Mouse (Mus musculus): ENCODE results near the gene Maml2. TPM values are rescaled to one million over a fixed set of nuclear protein-coding genes. Genes with fewer than 3 reads are reported as not detected.

Maml2 gene
- 1.6 and 2.5 TPM in 2 replicates for polyA plus RNA-seq (2012; ENCODE audit: insufficient read depth, insufficient read length, missing spikeins)

- peaks cover 14% of the 10 kb centered on the region for H3K4me1 ChIP-seq (ENCODE audit: control insufficient read depth, insufficient read depth, insufficient read length, low read length)
- peak within 1 kb of the TSS; percentile 98 for H3K4me3 ChIP-seq (ENCODE audit: insufficient read depth, low read depth, low read length)
- peak within 1 kb of the TSS; percentile 94 for H3K27ac ChIP-seq (replicated peaks; ENCODE audit: low read depth, low read length)
Measured at GRCm38 (mm10) chr9:13297668-13298512, at the start of gene Maml2. TSS of gene Maml2 (plus strand) at chr9:13297957.

GRCm38 (mm10) chr9:13248104-13248503, 49.7 kb upstream of the Maml2 start:
- H3K4me1 ChIP-seq (ENCODE audit: control insufficient read depth, insufficient read depth, insufficient read length, low read length) = peaks cover 6% of the 10 kb centered on the region
- H3K4me3 ChIP-seq (ENCODE audit: insufficient read depth, low read depth, low read length) = no peak overlapping the region
- no peak overlapping the region for H3K27ac ChIP-seq (replicated peaks; ENCODE audit: low read depth, low read length)

- Histone ChIP-seq H3K4me3 (ENCODE audit: insufficient read depth, low read depth, low read length) (no peak overlapping the region), H3K4me1 (ENCODE audit: control insufficient read depth, insufficient read depth, insufficient read length, low read length) (no peaks in the 10 kb centered on the region; the same call in 1 of the 2 replicates), H3K27ac (replicated peaks; ENCODE audit: low read depth, low read length) (no peak overlapping the region)
Measured at GRCm38 (mm10) chr9:13251251-13251650, 46.5 kb upstream of the Maml2 start.

- Histone ChIP-seq H3K4me1 (ENCODE audit: control insufficient read depth, insufficient read depth, insufficient read length, low read length) (no peaks in the 10 kb centered on the region), H3K27ac (replicated peaks; ENCODE audit: low read depth, low read length) (no peak overlapping the region), H3K4me3 (ENCODE audit: insufficient read depth, low read depth, low read length) (no peak overlapping the region)
Measured at GRCm38 (mm10) chr9:13256726-13257125, 41.0 kb upstream of the Maml2 start.

GRCm38 (mm10) chr9:13258173-13258572, 39.6 kb upstream of the Maml2 start:
- Histone ChIP-seq H3K27ac (replicated peaks; ENCODE audit: low read depth, low read length) (no peak overlapping the region), H3K4me1 (ENCODE audit: control insufficient read depth, insufficient read depth, insufficient read length, low read length) (no peaks in the 10 kb centered on the region), H3K4me3 (ENCODE audit: insufficient read depth, low read depth, low read length) (no peak overlapping the region)

GRCm38 (mm10) chr9:13260980-13261379, 36.8 kb upstream of the Maml2 start:
- Histone ChIP-seq H3K4me1 (ENCODE audit: control insufficient read depth, insufficient read depth, insufficient read length, low read length) (no peaks in the 10 kb centered on the region), H3K4me3 (ENCODE audit: insufficient read depth, low read depth, low read length) (no peak overlapping the region), H3K27ac (replicated peaks; ENCODE audit: low read depth, low read length) (no peak overlapping the region)

- H3K27ac ChIP-seq (replicated peaks; ENCODE audit: low read depth, low read length) = no peak overlapping the region
- no peak overlapping the region for H3K4me3 ChIP-seq (ENCODE audit: insufficient read depth, low read depth, low read length)
- H3K4me1 ChIP-seq (ENCODE audit: control insufficient read depth, insufficient read depth, insufficient read length, low read length) = no peaks in the 10 kb centered on the region
Measured at GRCm38 (mm10) chr9:13273219-13273618, 24.5 kb upstream of the Maml2 start.

- no peak overlapping the region for H3K4me3 ChIP-seq (ENCODE audit: insufficient read depth, low read depth, low read length)
- H3K27ac ChIP-seq (replicated peaks; ENCODE audit: low read depth, low read length) = no peak overlapping the region
- H3K4me1 ChIP-seq (ENCODE audit: control insufficient read depth, insufficient read depth, insufficient read length, low read length) = no peaks in the 10 kb centered on the region
Measured at GRCm38 (mm10) chr9:13287482-13287881, 10.3 kb upstream of the Maml2 start.

- H3K4me3 ChIP-seq (ENCODE audit: insufficient read depth, low read depth, low read length) = peak overlapping the region; percentile 98
- H3K27ac ChIP-seq (replicated peaks; ENCODE audit: low read depth, low read length) = peak overlapping the region; percentile 94
- H3K4me1 ChIP-seq (ENCODE audit: control insufficient read depth, insufficient read depth, insufficient read length, low read length) = peaks cover 9% of the 10 kb centered on the region
Measured at GRCm38 (mm10) chr9:13296274-13297121, 1.3 kb upstream of the Maml2 start.

- H3K27ac ChIP-seq (replicated peaks; ENCODE audit: low read depth, low read length) = peak overlapping the region; percentile 94
- peaks cover 11% of the 10 kb centered on the region for H3K4me1 ChIP-seq (ENCODE audit: control insufficient read depth, insufficient read depth, insufficient read length, low read length)
- peak overlapping the region; percentile 98 for H3K4me3 ChIP-seq (ENCODE audit: insufficient read depth, low read depth, low read length)
Measured at GRCm38 (mm10) chr9:13297122-13297667, 562 bp upstream of the Maml2 start.

GRCm38 (mm10) chr9:13298513-13298878, 739 bp downstream of the Maml2 start:
- peaks cover 14% of the 10 kb centered on the region for H3K4me1 ChIP-seq (ENCODE audit: control insufficient read depth, insufficient read depth, insufficient read length, low read length)
- peak overlapping the region; percentile 98 for H3K4me3 ChIP-seq (ENCODE audit: insufficient read depth, low read depth, low read length)
- peak overlapping the region; percentile 73 for H3K27ac ChIP-seq (replicated peaks; ENCODE audit: low read depth, low read length)

GRCm38 (mm10) chr9:13299190-13299589, 1.4 kb downstream of the Maml2 start:
- H3K4me1 ChIP-seq (ENCODE audit: control insufficient read depth, insufficient read depth, insufficient read length, low read length) = peaks cover 19% of the 10 kb centered on the region
- H3K27ac ChIP-seq (replicated peaks; ENCODE audit: low read depth, low read length) = peak overlapping the region; percentile 73
- H3K4me3 ChIP-seq (ENCODE audit: insufficient read depth, low read depth, low read length) = peak overlapping the region; percentile 98

- Histone ChIP-seq H3K4me1 (ENCODE audit: control insufficient read depth, insufficient read depth, insufficient read length, low read length) (peaks cover 23% of the 10 kb centered on the region), H3K27ac (replicated peaks; ENCODE audit: low read depth, low read length) (peak overlapping the region; percentile 73), H3K4me3 (ENCODE audit: insufficient read depth, low read depth, low read length) (peak overlapping the region; percentile 98)
Measured at GRCm38 (mm10) chr9:13300041-13300441, 2.3 kb downstream of the Maml2 start.

- peak overlapping the region; percentile 98 for H3K4me3 ChIP-seq (ENCODE audit: insufficient read depth, low read depth, low read length)
- H3K4me1 ChIP-seq (ENCODE audit: control insufficient read depth, insufficient read depth, insufficient read length, low read length) = peaks cover 23% of the 10 kb centered on the region
- H3K27ac ChIP-seq (replicated peaks; ENCODE audit: low read depth, low read length) = peak overlapping the region; percentile 73; the same call in 1 of the 2 replicates
Measured at GRCm38 (mm10) chr9:13300891-13301782, 3.4 kb downstream of the Maml2 start.

Data from brown adipose tissue, adult 24 weeks (tissue).